Mouse (Mus musculus) thymus, adult 18-20 months (tissue): ENCODE measurements around the gene Rnase11.

Experiments
- DNase-seq, 2 experiments: peaks; one replicate each; pipeline ENCODE4 v3.0.0; 2022; ENCODE audit warnings: mixed read lengths in 2 of 2

Gene Rnase11

GRCm38 (mm10) chr14:51007914-51008713 lies 41.8 kb downstream of the Rnase11 start:
- DNase-seq = no peak

DNA sequence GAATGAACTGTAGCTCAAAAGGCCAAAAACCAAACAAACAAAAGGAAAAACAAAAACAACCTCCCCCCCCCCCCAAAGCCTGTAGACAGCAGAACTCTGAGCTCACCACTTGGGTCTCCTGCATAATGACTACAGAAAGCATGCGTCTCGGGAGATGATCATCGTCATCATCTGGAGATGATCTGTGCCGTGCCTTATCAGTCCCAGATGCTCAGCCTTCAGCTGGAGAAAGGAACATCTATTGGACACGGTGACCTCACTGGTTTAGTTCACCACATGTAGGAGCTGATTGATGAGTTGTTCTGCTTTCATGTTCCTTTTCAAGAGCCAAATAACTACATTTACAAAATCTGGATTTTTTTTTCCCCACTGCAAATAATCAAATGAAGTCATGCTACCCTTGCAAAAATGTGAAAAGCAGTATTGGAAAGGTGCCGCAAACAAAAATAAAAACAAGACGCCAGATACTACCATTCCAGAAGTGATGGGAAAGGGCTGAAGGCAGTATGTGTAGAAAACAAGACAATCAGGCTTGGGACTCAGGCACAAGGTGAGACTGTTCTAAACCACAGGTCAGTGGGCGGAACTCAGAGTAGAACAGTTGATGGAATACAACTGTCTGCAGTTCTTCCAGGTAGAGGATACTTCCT lies 42.7 kb downstream of the Rnase11 start, which contains the start of gene Rnase10:
TSS of gene Rnase10 (plus strand) at position 600 of the 650 bp plus-strand sequence.
- no peak for DNase-seq
